Mouse (Mus musculus) myocyte (in vitro differentiated cells): Measurements from ENCODE around the gene Msrb3.

Experiments
- E2F4 ChIP-seq: IDR thresholded peaks from one replicate; pipeline ENCODE4 v1.6.1; 2011; ENCODE audit warnings: mild to moderate bottlenecking, control low read depth, moderate library complexity; ENCODE audit not compliant: insufficient read depth
- MAX ChIP-seq: IDR thresholded peaks from one replicate; pipeline ENCODE4 v1.6.1; 2011; ENCODE audit warnings: low read depth, mild to moderate bottlenecking, control low read depth
- MYOG ChIP-seq, 3 experiments: IDR thresholded peaks; one replicate each; pipeline ENCODE4 v1.6.1; 2011; ENCODE audit warnings: control low read depth in 2 of 3, low read depth in 2 of 3, mild to moderate bottlenecking in 2 of 3; ENCODE audit not compliant: insufficient read length in 2 of 3, control insufficient read depth in 1 of 3, insufficient read depth in 1 of 3
- POLR2A ChIP-seq: IDR thresholded peaks from one replicate; pipeline ENCODE4 v1.6.1; 2011; ENCODE audit warnings: low read depth, mild to moderate bottlenecking, control low read depth, moderate library complexity; ENCODE audit not compliant: insufficient read length
- POLR2AphosphoS2 ChIP-seq: IDR thresholded peaks from one replicate; pipeline ENCODE4 v1.6.1; 2011; ENCODE audit warnings: low read depth, control low read depth; ENCODE audit not compliant: insufficient read length
- SRF ChIP-seq: IDR thresholded peaks from one replicate; pipeline ENCODE4 v1.6.1; 2011; ENCODE audit warnings: low read depth; ENCODE audit not compliant: control insufficient read depth, insufficient read length
- TCF12 ChIP-seq: IDR thresholded peaks from one replicate; pipeline ENCODE4 v1.6.1; 2011; ENCODE audit warnings: mild to moderate bottlenecking, control low read depth; ENCODE audit not compliant: poor library complexity, insufficient read depth, severe bottlenecking
- TCF3 ChIP-seq: IDR thresholded peaks from one replicate; pipeline ENCODE4 v1.6.1; 2011; ENCODE audit warnings: low read depth, control low read depth; ENCODE audit not compliant: insufficient read length
- USF1 ChIP-seq: IDR thresholded peaks from one replicate; pipeline ENCODE4 v1.6.1; 2011; ENCODE audit warnings: low read depth, mild to moderate bottlenecking, control low read depth, moderate library complexity

GRCm38 (mm10) chr10:120815290-120815689 lies 83.6 kb downstream of the Msrb3 start:
- TF ChIP-seq SRF (no peak), TCF12 (no peak), POLR2A (no peak), TCF3 (no peak), USF1 (no peak), MYOG (IDR thresholded peaks at IDR 0.05; ENCODE audit: control insufficient read depth in 1 of 3, insufficient read depth in 1 of 3, insufficient read length in 2 of 3, low read depth in 2 of 3) (no peak), POLR2AphosphoS2 (no peak), MAX (no peak), E2F4 (no peak)
